Mouse (Mus musculus): ENCODE results near the gene Sept10.

DNA sequence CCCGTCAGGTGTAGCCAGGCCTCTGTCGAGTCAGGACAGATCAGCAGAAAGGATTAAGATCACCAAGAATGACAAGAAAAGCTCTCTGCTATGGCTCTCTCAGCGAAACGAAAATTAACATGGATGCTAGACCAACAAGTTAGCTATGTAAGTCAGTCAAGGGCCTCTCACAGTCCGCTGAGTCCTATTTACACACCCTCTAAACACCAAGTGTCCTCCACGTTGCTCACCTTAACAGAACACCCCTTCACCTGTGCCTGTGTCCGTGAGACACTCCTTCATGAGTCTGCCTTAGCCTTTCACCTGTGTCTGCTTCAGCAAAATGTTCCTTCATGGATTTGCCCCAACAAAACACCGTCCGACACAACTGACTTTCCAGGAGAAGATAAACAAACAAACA, 108.3 kb downstream of the Sept10 start:
- no peak for TF ChIP-seq CTCF (IDR thresholded peaks at IDR 0.05; ENCODE audit: low read depth)
- TF ChIP-seq EP300 (IDR thresholded peaks at IDR 0.05; ENCODE audit: low read depth), result no peak

Measured in liver, embryonic 14.5 days (tissue).